Mouse (Mus musculus) testis, adult 2 months (tissue): ENCODE data around the gene Emsy.

Experiments used
- CTCF ChIP-seq: fragments of 200-500 bp; IDR thresholded peaks from 2 replicates; pipeline ENCODE4 v1.5.1; 2012; ENCODE audit warnings: low read depth, mild to moderate bottlenecking, inconsistent platforms, low read length, moderate library complexity; ENCODE audit not compliant: control insufficient read depth, insufficient read depth, insufficient replicate concordance
- POLR2A ChIP-seq: fragments of 200-500 bp; IDR thresholded peaks from 2 replicates; pipeline ENCODE4 v1.6.1; 2012; ENCODE audit warnings: low read depth, mild to moderate bottlenecking, inconsistent platforms, low read length, moderate library complexity; ENCODE audit not compliant: control insufficient read depth

DNA sequence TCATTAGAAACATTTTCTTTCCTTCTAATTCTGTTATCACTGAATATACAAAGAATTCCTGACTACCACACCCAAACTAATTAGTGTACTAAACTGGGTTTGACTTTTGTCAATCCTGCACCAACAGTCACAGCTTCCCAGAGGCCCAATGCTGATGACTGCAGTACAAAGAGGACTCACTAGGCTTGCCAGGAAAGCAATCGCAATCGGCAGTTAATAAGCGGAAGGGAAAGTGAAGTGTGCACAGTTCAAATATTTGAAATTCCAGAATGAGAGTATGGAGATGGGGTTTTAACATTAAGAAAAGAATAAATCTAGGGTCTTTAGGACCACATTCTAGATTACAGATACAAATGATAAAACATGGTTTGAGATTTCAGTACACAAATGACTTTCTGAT lies 23.6 kb downstream of the Emsy start:
- TF ChIP-seq CTCF (no peak), POLR2A (no peak)
